Mouse (Mus musculus): ENCODE measurements around the gene Papolg. TPM values are rescaled to one million over a fixed set of nuclear protein-coding genes. Genes with fewer than 3 reads are reported as not detected.
A peak's percentile ranks its signal among the peaks of the same experiment; 100 is the strongest.

Gene Papolg
- polyA plus RNA-seq, 2 experiments = 3.1 to 4.4 TPM

DNA sequence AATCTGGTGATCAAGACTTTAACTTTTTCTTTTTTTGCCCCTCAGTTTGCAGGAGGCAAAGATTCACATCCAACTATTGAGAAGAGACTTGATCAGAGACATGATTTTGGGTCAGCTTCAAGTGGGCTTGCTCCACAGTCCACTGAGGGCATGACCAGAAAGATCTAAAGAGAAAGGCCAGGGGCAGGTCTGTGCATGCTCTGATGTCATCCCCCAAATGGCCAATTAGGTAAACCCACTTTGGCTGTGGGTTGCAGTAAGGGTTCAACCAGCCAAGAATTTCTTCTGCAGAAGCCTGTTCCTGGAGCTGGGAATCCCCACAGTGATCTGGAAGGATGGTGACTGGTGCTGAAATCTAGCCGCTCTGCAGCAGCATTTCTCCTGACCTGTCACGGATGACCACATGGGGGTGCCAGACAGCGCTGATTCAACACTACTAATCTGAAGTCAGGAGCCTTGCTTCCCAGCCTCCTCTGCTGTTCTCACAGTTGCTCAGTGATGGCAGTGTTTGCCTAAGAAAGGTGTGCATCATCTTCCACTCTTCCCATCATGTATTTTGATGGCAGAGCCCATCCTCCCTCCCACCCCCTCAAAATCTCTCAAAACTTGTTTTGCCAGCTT lies 39.8 kb downstream of the Papolg start:
- no peak for ATAC-seq (ENCODE audit: insufficient read depth)
- WGBS (ENCODE audit: insufficient replicate concordance) = 20% methylated on average over 3 of the region's 3 CpGs

DNA sequence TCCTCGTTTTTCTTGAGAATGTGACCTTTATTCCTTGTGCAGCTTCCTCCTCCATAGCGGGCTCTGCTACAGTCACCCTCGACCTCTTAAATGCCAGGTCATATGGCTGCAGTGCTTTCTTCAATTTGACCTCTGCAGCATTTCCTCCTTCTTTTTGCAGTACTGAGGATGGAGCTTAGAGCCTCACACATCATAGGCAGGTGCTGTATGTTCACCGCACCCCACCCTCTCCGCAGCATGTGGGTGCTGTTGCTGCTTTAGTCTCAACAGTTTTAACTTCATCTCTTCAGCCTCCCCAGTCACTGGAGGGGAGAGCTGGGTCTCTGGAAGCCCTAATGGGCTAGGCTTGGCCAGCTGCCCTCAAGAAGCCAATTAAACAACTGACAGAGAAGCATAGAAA lies 41.7 kb downstream of the Papolg start:
- Histone ChIP-seq H3K4me2 (ENCODE audit: low read depth) (no peak overlapping the region), H3K27me3 (ENCODE audit: control insufficient read depth, insufficient read depth, low read length) (no peaks in the 10 kb centered on the region), H3K27ac (no peak overlapping the region), H3K9me3 (ENCODE audit: control insufficient read depth, low read length) (no peaks in the 10 kb centered on the region), H3K4me3 (ENCODE audit: insufficient read depth in 1 of 2, low read depth in 2 of 2, low read length in 2 of 2) (no peak overlapping the region), H3K9ac (replicated peaks) (no peak overlapping the region), H3K4me1 (replicated peaks; ENCODE audit: control insufficient read depth in 2 of 2, insufficient read depth in 2 of 2, low read length in 1 of 2) (no peaks in the 10 kb centered on the region; a peak in 1 of 4 replicates), H3K36me3 (replicated peaks; ENCODE audit: control insufficient read depth, insufficient read depth, low read depth) (no peaks in the 10 kb centered on the region)
- ATAC-seq (ENCODE audit: insufficient read depth) = no peak
- no peak for DNase-seq (ENCODE audit: low read depth in 3 of 3, low spot score in 3 of 3)
- WGBS (ENCODE audit: insufficient replicate concordance) = 61% methylated on average over 5 of the region's 5 CpGs
- no peak for TF ChIP-seq EP300 (IDR thresholded peaks at IDR 0.05; ENCODE audit: low read depth)
- TF ChIP-seq CTCF (IDR thresholded peaks at IDR 0.05; ENCODE audit: low read depth) = no peak

More for the DNA sequence above, 39.8 kb downstream of the Papolg start:
- TF ChIP-seq CTCF (IDR thresholded peaks at IDR 0.05; ENCODE audit: low read depth) (peak; percentile 79), EP300 (IDR thresholded peaks at IDR 0.05; ENCODE audit: low read depth) (no peak)
- no peaks in the 10 kb centered on the region for H3K27me3 ChIP-seq (ENCODE audit: control insufficient read depth, insufficient read depth, low read length)
- H3K4me2 ChIP-seq (ENCODE audit: low read depth) = no peak overlapping the region
- H3K4me1 ChIP-seq (replicated peaks; ENCODE audit: control insufficient read depth in 2 of 2, insufficient read depth in 2 of 2, low read length in 1 of 2) = no peaks in the 10 kb centered on the region; a peak in 1 of 4 replicates
- H3K27ac ChIP-seq = no peak overlapping the region
- H3K36me3 ChIP-seq (replicated peaks; ENCODE audit: control insufficient read depth, insufficient read depth, low read depth) = peaks cover 3% of the 10 kb centered on the region; the same call in 1 of the 2 replicates
- peak in 2 of 3 experiments; percentile 9 to 17 for DNase-seq (ENCODE audit: low read depth in 3 of 3, low spot score in 3 of 3)
- no peak overlapping the region for H3K4me3 ChIP-seq (ENCODE audit: insufficient read depth in 1 of 2, low read depth in 2 of 2, low read length in 2 of 2)
- H3K9me3 ChIP-seq (ENCODE audit: control insufficient read depth, low read length) = no peaks in the 10 kb centered on the region
- no peak overlapping the region for H3K9ac ChIP-seq (replicated peaks)

DNA sequence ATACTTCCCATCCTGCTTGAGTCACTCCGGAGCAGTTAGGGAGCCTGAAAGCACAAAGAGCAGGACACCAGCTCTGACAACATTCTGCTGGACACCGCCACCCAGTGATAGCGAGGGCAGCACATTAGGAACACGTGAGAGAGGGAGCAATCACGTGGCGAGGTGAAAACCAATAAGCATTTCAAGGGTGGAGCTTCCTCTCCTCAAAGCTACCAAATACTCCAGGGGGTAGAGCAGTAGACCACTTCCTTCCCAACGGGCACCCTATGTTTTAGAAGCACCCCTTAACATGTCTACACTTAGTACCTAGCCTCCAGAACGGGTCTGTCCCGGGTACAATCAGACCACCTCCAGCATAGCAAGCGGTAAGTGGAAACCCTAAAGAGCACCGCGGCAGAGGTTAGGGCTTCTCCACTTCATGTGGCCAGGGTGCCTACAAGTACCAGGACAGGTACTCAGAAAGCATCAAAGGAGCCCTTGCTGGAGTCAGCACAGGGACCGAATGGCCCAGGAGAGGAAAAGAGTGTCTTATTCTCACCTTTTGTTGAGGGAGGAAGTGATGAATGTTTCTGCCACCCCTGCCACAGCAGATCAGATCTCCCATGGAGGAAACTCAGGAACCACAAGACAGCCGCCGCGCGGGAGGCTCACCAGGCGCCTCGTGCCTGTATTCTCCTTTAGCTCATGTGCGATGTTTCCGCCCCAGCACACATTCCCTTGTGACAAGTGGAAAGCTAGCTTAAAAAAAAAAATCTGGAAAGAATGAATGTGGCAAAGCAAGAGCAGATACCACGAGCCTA lies 48.8 kb downstream of the Papolg start:
- no peak overlapping the region for H3K4me2 ChIP-seq (ENCODE audit: low read depth)
- no peak for TF ChIP-seq CTCF (IDR thresholded peaks at IDR 0.05; ENCODE audit: low read depth)
- TF ChIP-seq EP300 (IDR thresholded peaks at IDR 0.05; ENCODE audit: low read depth) = no peak
- H3K27me3 ChIP-seq (ENCODE audit: control insufficient read depth, insufficient read depth, low read length) = no peaks in the 10 kb centered on the region
- WGBS (ENCODE audit: insufficient replicate concordance) = 25% methylated on average over 22 of the region's 22 CpGs
- no peaks in the 10 kb centered on the region for H3K9me3 ChIP-seq (ENCODE audit: control insufficient read depth, low read length)
- DNase-seq (ENCODE audit: low read depth in 3 of 3, low spot score in 3 of 3) = no peak
- H3K4me3 ChIP-seq (ENCODE audit: insufficient read depth in 1 of 2, low read depth in 2 of 2, low read length in 2 of 2) = no peak overlapping the region
- H3K4me1 ChIP-seq (replicated peaks; ENCODE audit: control insufficient read depth in 2 of 2, insufficient read depth in 2 of 2, low read length in 1 of 2) = no peaks in the 10 kb centered on the region
- H3K9ac ChIP-seq (replicated peaks) = no peak overlapping the region
- no peak for ATAC-seq (ENCODE audit: insufficient read depth)
- no peaks in the 10 kb centered on the region for H3K36me3 ChIP-seq (replicated peaks; ENCODE audit: control insufficient read depth, insufficient read depth, low read depth)
- no peak overlapping the region for H3K27ac ChIP-seq

DNA sequence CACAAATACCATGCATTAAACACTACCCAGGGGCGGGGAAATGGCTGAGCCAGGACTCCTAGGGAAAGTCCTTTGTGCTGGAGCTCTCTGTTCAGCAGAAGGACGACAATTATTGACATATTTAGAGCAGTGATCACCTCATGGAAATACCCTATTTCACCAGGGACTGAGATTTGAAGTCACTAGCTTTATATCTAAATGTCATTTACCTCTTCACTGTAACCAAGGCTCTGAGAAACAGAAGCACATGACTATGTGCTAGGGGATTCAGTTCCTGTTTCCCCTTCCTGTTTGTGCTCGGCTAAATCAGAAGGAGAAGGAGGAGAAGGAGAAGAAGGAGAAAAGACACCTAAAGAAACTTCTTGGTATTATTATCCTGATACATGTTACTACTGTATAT lies 71.8 kb downstream of the Papolg start:
- no peak overlapping the region for H3K4me2 ChIP-seq (ENCODE audit: low read depth)
- no peak overlapping the region for H3K27ac ChIP-seq
- no peak for TF ChIP-seq EP300 (IDR thresholded peaks at IDR 0.05; ENCODE audit: low read depth)
- no peak for TF ChIP-seq CTCF (IDR thresholded peaks at IDR 0.05; ENCODE audit: low read depth)
- no peak overlapping the region for H3K9ac ChIP-seq (replicated peaks)
- H3K4me3 ChIP-seq (ENCODE audit: insufficient read depth in 1 of 2, low read depth in 2 of 2, low read length in 2 of 2) = no peak overlapping the region
- H3K9me3 ChIP-seq (ENCODE audit: control insufficient read depth, low read length) = no peaks in the 10 kb centered on the region
- no peaks in the 10 kb centered on the region for H3K4me1 ChIP-seq (replicated peaks; ENCODE audit: control insufficient read depth in 2 of 2, insufficient read depth in 2 of 2, low read length in 1 of 2)
- DNase-seq (ENCODE audit: low read depth in 3 of 3, low spot score in 3 of 3) (no peak), ATAC-seq (ENCODE audit: insufficient read depth) (no peak)
- WGBS (ENCODE audit: insufficient replicate concordance) = 43% methylated on average over 3 of the region's 3 CpGs
- H3K36me3 ChIP-seq (replicated peaks; ENCODE audit: control insufficient read depth, insufficient read depth, low read depth) = no peaks in the 10 kb centered on the region
- H3K27me3 ChIP-seq (ENCODE audit: control insufficient read depth, insufficient read depth, low read length) = no peaks in the 10 kb centered on the region

DNA sequence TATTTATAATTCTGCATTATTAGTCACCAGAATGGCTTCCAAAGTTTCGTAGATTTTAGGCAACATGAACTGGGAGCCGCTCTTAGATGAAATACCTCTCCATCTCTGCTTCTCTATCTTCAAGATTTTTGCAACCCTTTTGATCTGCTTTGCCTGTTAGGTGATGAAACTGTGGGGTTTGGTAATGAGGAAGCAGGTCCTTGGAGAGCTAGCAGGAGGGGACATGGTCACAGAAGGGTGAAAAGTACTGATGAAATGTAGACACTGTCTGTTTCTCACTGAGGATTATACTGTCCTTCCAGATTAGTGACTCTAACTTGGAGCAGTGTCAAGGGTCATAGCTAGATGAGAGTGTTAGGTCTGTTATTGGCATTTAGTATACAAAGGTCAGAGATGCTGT lies 73.4 kb downstream of the Papolg start:
- WGBS (ENCODE audit: insufficient replicate concordance) = 56% methylated on average over 2 of the region's 2 CpGs
- Histone ChIP-seq H3K36me3 (replicated peaks; ENCODE audit: control insufficient read depth, insufficient read depth, low read depth) (no peaks in the 10 kb centered on the region), H3K9me3 (ENCODE audit: control insufficient read depth, low read length) (no peaks in the 10 kb centered on the region), H3K4me2 (ENCODE audit: low read depth) (no peak overlapping the region), H3K4me1 (replicated peaks; ENCODE audit: control insufficient read depth in 2 of 2, insufficient read depth in 2 of 2, low read length in 1 of 2) (no peaks in the 10 kb centered on the region), H3K9ac (replicated peaks) (no peak overlapping the region), H3K27me3 (ENCODE audit: control insufficient read depth, insufficient read depth, low read length) (no peaks in the 10 kb centered on the region), H3K27ac (no peak overlapping the region), H3K4me3 (ENCODE audit: insufficient read depth in 1 of 2, low read depth in 2 of 2, low read length in 2 of 2) (no peak overlapping the region)
- ATAC-seq (ENCODE audit: insufficient read depth) (no peak), DNase-seq (ENCODE audit: low read depth in 3 of 3, low spot score in 3 of 3) (peak in 1 of 3 experiments; percentile 2)
- TF ChIP-seq EP300 (IDR thresholded peaks at IDR 0.05; ENCODE audit: low read depth) (no peak), CTCF (IDR thresholded peaks at IDR 0.05; ENCODE audit: low read depth) (no peak)

Measured in liver, embryonic 14.5 days (tissue).